Mouse (Mus musculus): Measurements from ENCODE around the gene 3110009E18Rik. TPM values are rescaled to one million over a fixed set of nuclear protein-coding genes. Genes with fewer than 3 reads are reported as not detected.
"Not testable (repeated sequence)": the region's sequence is repeated elsewhere in the genome, so short reads cannot be mapped to it uniquely, and the experiment has no call there.

3110009E18Rik gene
- polyA plus RNA-seq, 1 experiment: 5.1 TPM

DNA sequence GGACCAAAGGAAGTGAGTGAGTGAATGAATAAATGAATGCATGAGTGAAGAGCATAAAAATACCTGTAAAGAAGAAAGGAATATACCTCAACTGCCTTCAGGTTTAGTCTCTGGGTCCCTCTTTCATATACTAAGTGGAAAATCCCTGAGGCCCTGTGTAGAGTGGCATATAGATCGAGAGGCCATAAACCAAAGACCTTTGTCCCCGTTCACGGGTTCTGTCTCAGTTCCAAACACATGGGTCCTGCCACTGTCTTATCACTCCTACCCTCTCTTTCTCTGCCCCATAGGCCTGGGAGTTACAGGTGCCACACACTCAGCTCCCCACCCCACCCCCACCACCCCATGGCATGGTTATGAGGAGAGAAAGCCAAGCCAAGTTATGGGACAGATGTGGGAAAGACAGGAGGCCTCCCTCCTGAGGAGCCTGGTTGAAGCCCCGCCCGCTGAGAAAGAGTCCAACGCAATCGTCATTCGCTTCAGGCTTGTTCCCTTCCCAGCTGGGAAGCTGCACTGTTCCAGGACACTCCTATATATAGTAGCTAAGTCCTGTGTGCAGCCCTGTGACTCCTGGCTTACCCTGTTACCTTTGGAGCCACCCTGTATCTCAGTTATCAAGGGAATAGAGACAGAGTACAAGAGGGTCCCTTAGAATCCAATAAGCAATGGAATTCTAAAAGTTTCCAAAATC, 30.0 kb upstream of the 3110009E18Rik start:
- WGBS: 88% methylated on average over 8 of the region's 8 CpGs
- Histone ChIP-seq H3K4me1 (ENCODE audit: control insufficient read depth, insufficient read depth, low read length) (no peaks in the 10 kb centered on the region), H3K36me3 (ENCODE audit: control insufficient read depth, insufficient read depth, low read length) (no peaks in the 10 kb centered on the region), H3K4me3 (ENCODE audit: insufficient read depth, low read depth, low read length) (no peak overlapping the region), H3K27ac (ENCODE audit: insufficient read depth, low read depth, low read length) (no peak overlapping the region), H3K27me3 (replicated peaks; ENCODE audit: control insufficient read depth, insufficient read depth, low read length) (no peaks in the 10 kb centered on the region)
- TF ChIP-seq CTCF (conservative IDR thresholded peaks at IDR 0.05; ENCODE audit: insufficient read depth, insufficient read length, low read depth, low read length) (no peak), POLR2A (IDR thresholded peaks at IDR 0.05; ENCODE audit: low read depth, low read length) (no peak)
- DNase-seq: no peak

GRCm38 (mm10) chr1:120093482-120094134, 27.4 kb upstream of the 3110009E18Rik start:
- peak; percentile 92 for DNase-seq
- 46% methylated on average over 12 of the region's 14 CpGs for WGBS
- H3K27me3 ChIP-seq (replicated peaks; ENCODE audit: control insufficient read depth, insufficient read depth, low read length); H3K4me1 ChIP-seq (ENCODE audit: control insufficient read depth, insufficient read depth, low read length); H3K4me3 ChIP-seq (ENCODE audit: insufficient read depth, low read depth, low read length); H3K36me3 ChIP-seq (ENCODE audit: control insufficient read depth, insufficient read depth, low read length); H3K27ac ChIP-seq (ENCODE audit: insufficient read depth, low read depth, low read length): not testable (repeated sequence)
- TF ChIP-seq CTCF (conservative IDR thresholded peaks at IDR 0.05; ENCODE audit: insufficient read depth, insufficient read length, low read depth, low read length): peak; percentile 97

- Histone ChIP-seq H3K4me1 (ENCODE audit: control insufficient read depth, insufficient read depth, low read length) (no peaks in the 10 kb centered on the region), H3K27me3 (replicated peaks; ENCODE audit: control insufficient read depth, insufficient read depth, low read length) (no peaks in the 10 kb centered on the region), H3K27ac (ENCODE audit: insufficient read depth, low read depth, low read length) (no peak overlapping the region), H3K4me3 (ENCODE audit: insufficient read depth, low read depth, low read length) (no peak overlapping the region), H3K36me3 (ENCODE audit: control insufficient read depth, insufficient read depth, low read length) (no peaks in the 10 kb centered on the region)
- WGBS: 81% methylated on average over 3 of the region's 3 CpGs
- no peak for DNase-seq
- no peak for TF ChIP-seq POLR2A (IDR thresholded peaks at IDR 0.05; ENCODE audit: low read depth, low read length)
- no peak for TF ChIP-seq CTCF (conservative IDR thresholded peaks at IDR 0.05; ENCODE audit: insufficient read depth, insufficient read length, low read depth, low read length)
Observed at GRCm38 (mm10) chr1:120094920-120095319, 26.1 kb upstream of the 3110009E18Rik start.

- Histone ChIP-seq H3K4me3 (ENCODE audit: insufficient read depth, low read depth, low read length) (no peak overlapping the region), H3K4me1 (ENCODE audit: control insufficient read depth, insufficient read depth, low read length) (peaks cover 4% of the 10 kb centered on the region; the same call in 1 of the 2 replicates), H3K27ac (ENCODE audit: insufficient read depth, low read depth, low read length) (no peak overlapping the region), H3K36me3 (ENCODE audit: control insufficient read depth, insufficient read depth, low read length) (no peaks in the 10 kb centered on the region), H3K27me3 (replicated peaks; ENCODE audit: control insufficient read depth, insufficient read depth, low read length) (no peaks in the 10 kb centered on the region)
- DNase-seq: peak; percentile 86
- WGBS: 9% methylated on average over 7 of the region's 7 CpGs
- TF ChIP-seq POLR2A (IDR thresholded peaks at IDR 0.05; ENCODE audit: low read depth, low read length) (no peak), CTCF (conservative IDR thresholded peaks at IDR 0.05; ENCODE audit: insufficient read depth, insufficient read length, low read depth, low read length) (peak; percentile 82)
Observed at GRCm38 (mm10) chr1:120098327-120098726, 22.7 kb upstream of the 3110009E18Rik start.

- TF ChIP-seq POLR2A (IDR thresholded peaks at IDR 0.05; ENCODE audit: low read depth, low read length) (no peak), CTCF (conservative IDR thresholded peaks at IDR 0.05; ENCODE audit: insufficient read depth, insufficient read length, low read depth, low read length) (no peak)
- Histone ChIP-seq H3K4me1 (ENCODE audit: control insufficient read depth, insufficient read depth, low read length) (peaks cover 4% of the 10 kb centered on the region; the same call in 1 of the 2 replicates), H3K4me3 (ENCODE audit: insufficient read depth, low read depth, low read length) (no peak overlapping the region), H3K36me3 (ENCODE audit: control insufficient read depth, insufficient read depth, low read length) (no peaks in the 10 kb centered on the region), H3K27me3 (replicated peaks; ENCODE audit: control insufficient read depth, insufficient read depth, low read length) (no peaks in the 10 kb centered on the region), H3K27ac (ENCODE audit: insufficient read depth, low read depth, low read length) (no peak overlapping the region)
- WGBS: 37% methylated on average over 6 of the region's 6 CpGs
- peak; percentile 49 for DNase-seq
Observed at GRCm38 (mm10) chr1:120099483-120099882, 21.5 kb upstream of the 3110009E18Rik start.

- TF ChIP-seq CTCF (conservative IDR thresholded peaks at IDR 0.05; ENCODE audit: insufficient read depth, insufficient read length, low read depth, low read length) (no peak), POLR2A (IDR thresholded peaks at IDR 0.05; ENCODE audit: low read depth, low read length) (no peak)
- H3K27me3 ChIP-seq (replicated peaks; ENCODE audit: control insufficient read depth, insufficient read depth, low read length): no peaks in the 10 kb centered on the region
- DNase-seq: peak; percentile 43
- no peaks in the 10 kb centered on the region for H3K36me3 ChIP-seq (ENCODE audit: control insufficient read depth, insufficient read depth, low read length)
- H3K27ac ChIP-seq (ENCODE audit: insufficient read depth, low read depth, low read length): no peak overlapping the region
- no peak overlapping the region for H3K4me3 ChIP-seq (ENCODE audit: insufficient read depth, low read depth, low read length)
- H3K4me1 ChIP-seq (ENCODE audit: control insufficient read depth, insufficient read depth, low read length): peaks cover 8% of the 10 kb centered on the region; the same call in 1 of the 2 replicates
- 74% methylated on average over 8 of the region's 8 CpGs for WGBS
Observed at GRCm38 (mm10) chr1:120100456-120101226, 20.3 kb upstream of the 3110009E18Rik start.

- Histone ChIP-seq H3K27ac (ENCODE audit: insufficient read depth, low read depth, low read length) (no peak overlapping the region), H3K4me3 (ENCODE audit: insufficient read depth, low read depth, low read length) (no peak overlapping the region), H3K36me3 (ENCODE audit: control insufficient read depth, insufficient read depth, low read length) (no peaks in the 10 kb centered on the region), H3K4me1 (ENCODE audit: control insufficient read depth, insufficient read depth, low read length) (peaks cover 8% of the 10 kb centered on the region; the same call in 1 of the 2 replicates), H3K27me3 (replicated peaks; ENCODE audit: control insufficient read depth, insufficient read depth, low read length) (no peaks in the 10 kb centered on the region)
- no peak for DNase-seq
- TF ChIP-seq POLR2A (IDR thresholded peaks at IDR 0.05; ENCODE audit: low read depth, low read length) (no peak), CTCF (conservative IDR thresholded peaks at IDR 0.05; ENCODE audit: insufficient read depth, insufficient read length, low read depth, low read length) (no peak)
- WGBS: 91% methylated on average over 3 of the region's 3 CpGs
Observed at GRCm38 (mm10) chr1:120101227-120101609, 19.8 kb upstream of the 3110009E18Rik start.
